Mouse (Mus musculus) ES-Bruce4 (cell line): ENCODE data around the gene Itih2.

Experiments
- CTCF ChIP-seq: IDR thresholded peaks from one replicate; pipeline ENCODE4 v1.8.1; 2011; ENCODE audit warnings: low read depth, low read length
- POLR2A ChIP-seq: IDR thresholded peaks from one replicate; pipeline ENCODE4 v1.8.1; 2011; ENCODE audit warnings: low read length; ENCODE audit not compliant: insufficient read depth

DNA sequence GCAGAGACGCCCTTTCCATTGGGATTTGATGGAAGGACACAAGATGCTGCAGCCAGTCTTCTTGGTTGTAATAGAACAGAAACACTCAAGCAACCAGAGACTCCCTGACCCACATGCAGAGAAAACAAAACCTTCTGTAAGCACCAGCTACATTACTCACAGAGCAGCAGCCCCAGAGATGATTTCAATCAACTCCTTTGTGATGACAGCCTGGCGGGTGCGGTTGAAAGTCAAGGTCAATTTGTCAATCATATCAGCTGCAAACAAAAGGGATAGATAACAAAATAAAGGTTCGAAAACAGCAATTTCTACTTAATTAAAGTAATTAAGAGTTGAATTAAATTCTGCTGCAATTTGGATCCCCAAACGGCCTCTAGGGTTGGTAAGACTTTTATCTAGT lies 72.4 kb downstream of the Itih2 start:
- TF ChIP-seq POLR2A (no peak), CTCF (no peak)
